Mouse (Mus musculus) embryo, embryonic 9.5 days (tissue): ENCODE results near the gene Gjc2.

ENCODE experiments used
- DNase-seq: peaks from one replicate; pipeline ENCODE4 v3.0.0-alpha.2; 2017; ENCODE audit errors: extremely low spot score

The Gjc2 gene

DNA sequence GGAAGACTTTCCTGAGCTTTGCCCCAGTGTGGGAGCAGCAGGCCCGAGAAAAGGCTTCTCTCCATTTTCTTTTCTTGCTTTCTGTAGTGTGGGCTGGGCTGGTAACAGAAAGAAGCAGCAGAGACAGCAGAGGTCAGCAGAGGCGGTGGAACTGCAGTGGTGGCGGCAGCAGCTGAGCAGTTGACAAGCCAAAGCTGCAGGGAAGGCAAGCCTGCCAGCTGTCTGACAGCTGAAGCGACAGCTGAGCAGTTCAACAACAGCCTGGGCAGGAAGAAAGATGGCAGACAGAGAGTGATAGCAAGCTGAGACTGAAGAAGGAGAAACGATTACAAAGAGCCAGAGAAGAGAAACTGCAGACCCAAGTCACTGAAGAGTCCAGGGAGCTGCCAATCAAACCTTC is 21.6 kb downstream of the Gjc2 start:
- DNase-seq = no peak

DNA sequence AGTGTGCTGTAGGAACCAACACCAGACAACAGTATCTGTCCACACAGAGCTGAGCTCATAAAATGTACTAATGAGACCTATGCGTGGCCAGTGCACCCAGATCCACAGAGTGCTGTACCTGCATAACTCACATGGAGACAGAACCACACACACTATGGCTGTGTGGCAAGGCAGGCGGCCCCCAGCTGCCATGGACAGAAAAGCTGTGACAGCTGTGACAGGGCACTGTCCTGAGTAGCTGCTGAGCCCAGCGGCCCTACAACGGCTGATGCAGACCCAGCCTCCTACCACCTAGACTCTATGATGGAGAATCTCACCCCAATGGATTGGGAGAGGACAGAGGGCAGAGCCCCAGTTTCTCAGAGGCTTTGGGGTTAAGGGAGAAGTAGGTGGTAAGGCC is 23.5 kb downstream of the Gjc2 start:
- DNase-seq = no peak

DNA sequence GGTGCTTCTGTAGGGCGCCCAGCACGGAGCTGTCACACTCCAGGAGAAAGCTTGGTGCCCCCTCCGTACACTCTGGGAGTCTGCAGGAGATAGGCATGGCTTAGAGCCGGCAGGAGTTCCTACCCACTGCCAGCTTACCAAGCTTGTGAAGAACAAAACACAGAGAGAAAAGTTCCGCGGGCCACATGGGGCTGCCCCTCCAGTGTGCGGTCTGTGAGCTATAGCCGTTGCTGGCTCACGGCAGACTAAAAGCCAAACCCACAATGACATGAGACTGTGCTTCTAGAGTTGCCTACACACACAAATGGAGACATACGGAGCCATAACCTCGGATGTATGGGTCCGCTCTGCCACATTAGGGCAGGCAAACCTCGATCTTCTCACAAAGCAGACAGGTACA is 23.9 kb downstream of the Gjc2 start:
- no peak for DNase-seq

GRCm38 (mm10) chr11:59155900-59156299 is 27.1 kb downstream of the Gjc2 start:
- no peak for DNase-seq

DNA sequence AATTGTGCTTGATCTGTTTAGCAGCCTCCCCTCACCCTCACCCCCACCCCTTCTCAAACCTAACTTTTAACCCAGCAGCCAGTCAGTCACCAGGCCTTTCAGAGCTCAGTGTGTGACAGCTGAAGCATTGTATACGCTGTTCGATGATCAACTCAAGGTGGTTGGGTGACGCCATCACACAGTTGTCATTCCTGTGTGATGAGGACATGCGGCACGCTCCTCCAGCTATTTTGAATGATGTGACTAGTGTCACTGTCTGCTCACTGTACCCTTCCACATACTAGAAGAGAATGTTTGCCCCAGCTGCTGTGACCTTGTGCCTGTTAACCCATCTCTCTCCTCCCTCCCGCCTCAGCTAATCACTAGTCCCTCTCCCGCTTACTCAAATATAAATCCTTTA is 28.8 kb downstream of the Gjc2 start:
- DNase-seq = no peak

DNA sequence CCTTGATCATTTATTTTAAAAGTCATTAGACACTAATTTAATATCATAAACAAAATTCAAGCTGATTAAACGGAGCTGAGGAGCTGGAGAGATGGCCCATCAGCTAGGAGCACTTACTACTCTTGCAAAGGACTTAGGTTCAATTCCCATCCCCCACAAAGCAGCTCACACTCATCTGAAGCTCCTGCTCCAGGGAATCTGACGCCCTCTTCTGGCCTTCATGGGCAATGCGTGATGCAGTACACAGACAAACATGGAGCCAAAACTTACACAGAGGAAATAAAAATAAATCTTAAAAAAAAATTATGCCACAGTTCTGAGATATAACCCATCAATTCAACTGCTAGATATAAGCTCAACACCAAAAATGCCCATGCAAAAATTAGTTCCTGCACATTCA is 31.3 kb downstream of the Gjc2 start:
- no peak for DNase-seq

GRCm38 (mm10) chr11:59149302-59149701 is 33.7 kb downstream of the Gjc2 start:
- no peak for DNase-seq

- no peak for DNase-seq
Measured at GRCm38 (mm10) chr11:59142962-59143361, 40.1 kb downstream of the Gjc2 start.

GRCm38 (mm10) chr11:59141772-59142370 is 41.1 kb downstream of the Gjc2 start:
- DNase-seq = peak; percentile 79

DNA sequence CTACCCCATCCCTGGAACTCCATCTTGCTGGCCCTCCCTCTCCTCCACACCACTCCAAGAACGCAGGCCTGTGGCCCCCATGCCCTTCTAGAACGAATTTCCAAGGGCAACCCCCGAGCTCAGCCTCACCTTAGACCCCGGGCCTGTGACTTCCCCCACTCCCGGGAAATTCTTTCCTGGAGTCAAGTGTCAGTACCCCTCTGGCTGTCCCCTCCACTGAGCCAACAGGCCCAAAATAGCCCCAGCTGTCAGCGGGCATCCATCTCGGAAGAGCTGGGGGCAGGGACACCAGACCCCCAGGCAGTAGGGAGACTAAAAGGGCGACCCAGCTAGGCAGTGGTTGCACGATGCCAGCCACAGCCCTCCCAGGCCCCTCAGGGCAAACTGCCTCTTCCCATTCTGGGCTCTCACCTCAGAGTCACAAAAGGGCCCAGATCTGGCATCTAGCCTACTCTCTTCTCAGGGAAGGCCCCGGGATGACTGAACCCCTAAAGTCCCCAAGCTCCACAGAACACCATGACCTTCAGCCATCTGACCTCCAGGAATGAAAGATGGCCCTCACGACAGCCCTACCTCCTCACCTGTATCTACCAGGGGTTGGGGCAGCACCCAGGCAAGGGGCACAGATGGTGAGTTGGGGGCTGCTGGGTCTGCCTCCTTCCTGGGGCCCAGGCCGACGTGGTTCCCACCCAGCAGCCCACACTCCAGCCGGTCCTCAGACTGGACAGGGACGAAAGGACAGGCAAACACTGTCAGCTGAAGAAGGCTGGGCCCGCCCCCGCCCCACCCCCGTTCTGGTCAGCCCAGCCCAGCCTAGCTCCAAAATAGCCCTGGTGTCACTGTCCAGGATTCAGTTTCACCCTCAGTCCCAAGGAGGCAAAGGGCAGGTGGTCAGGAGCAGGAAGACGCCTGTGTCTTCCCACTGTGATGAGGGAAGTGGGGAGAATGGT is 44.2 kb downstream of the Gjc2 start:
- no peak for DNase-seq

- no peak for DNase-seq
Measured at GRCm38 (mm10) chr11:59136994-59137706, 45.9 kb downstream of the Gjc2 start.

DNA sequence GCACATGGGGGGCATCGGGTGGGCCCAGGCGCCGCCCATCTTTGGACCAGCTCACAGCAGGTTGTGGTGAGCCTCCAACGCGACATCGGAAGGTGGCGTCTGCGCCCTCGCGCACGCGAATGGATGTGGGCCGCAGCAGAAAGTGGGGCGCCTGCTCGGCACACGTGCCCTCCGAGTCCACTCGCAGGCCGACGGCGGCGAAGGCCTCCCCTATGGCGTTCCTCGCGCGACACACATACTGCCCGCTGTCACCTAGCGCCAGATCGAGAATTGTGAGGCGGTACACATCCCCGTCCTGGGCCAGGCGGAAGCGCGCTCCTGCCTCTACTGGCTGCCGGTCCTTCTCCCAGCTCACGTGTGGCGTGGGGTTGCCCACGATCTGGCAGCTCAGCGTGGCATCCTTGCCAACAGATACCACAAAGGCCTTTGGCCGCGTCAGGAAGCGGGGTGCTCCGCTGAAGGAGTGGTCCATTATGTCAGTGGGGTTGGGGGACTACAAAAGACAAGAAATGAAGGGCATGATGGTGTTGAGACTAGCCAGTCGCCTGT is 47.0 kb downstream of the Gjc2 start, which contains the start of gene Obscn:
TSS of gene Obscn (minus strand) at position 499 of the 549 bp plus-strand sequence.
- no peak for DNase-seq

DNA sequence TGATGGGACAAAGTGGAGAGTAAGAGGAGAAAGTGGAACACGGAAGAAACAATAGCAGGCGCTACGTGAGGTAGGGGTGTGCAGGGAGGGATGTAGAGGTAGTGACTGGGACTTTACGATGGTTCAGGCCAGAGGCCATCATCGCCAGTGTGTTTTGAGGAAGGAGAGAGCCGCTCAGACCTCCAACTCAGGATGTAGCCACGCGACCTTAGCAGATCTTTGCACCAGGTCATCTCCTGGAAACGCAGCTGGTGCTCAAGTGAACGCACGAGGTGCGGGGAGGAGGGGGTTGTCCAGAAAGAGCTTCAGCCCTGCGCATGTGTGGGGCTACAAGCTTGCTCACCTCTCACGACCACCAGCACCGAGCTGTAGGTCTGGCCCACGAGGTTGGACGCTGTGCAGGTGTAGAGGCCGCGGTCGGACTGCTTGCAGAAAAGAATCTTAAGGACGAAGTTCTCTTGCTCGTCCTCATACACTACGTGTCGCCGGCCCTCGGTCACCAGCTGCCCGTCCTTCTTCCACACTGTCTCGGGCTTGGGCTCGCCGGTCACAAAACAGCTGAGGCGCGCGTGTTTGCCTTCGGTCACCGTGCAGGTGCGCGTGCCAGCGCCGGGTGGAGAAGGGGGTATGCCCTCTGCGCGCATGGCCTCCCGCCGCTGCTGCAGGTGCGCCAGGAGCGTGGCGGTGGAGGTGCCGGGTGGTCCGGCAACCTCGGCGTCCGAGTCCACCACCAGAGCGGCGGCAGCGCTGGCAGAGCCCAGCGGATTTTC is 47.8 kb downstream of the Gjc2 start:
- no peak for DNase-seq

- no peak for DNase-seq
Measured at GRCm38 (mm10) chr11:59134373-59134997, 48.5 kb downstream of the Gjc2 start.

DNA sequence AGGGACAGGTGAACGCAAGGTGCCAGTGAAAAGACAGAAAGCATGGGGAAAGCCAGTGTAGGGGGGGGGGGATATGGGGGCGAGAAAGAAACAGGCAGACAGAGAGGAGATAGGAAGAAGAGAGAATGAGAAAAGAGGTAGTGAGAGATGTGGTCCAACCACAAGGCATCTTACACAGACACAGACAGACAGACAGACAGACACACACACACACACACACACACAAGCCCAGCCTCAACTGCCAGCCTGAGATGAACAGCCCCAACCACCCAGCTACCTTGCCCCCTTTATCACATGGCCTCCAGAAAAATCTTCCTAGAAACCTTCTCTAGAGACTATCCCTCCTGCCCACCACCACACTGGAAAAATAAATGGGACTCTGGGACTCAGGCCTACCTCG is 50.9 kb downstream of the Gjc2 start:
- DNase-seq = no peak

GRCm38 (mm10) chr11:59131348-59131919 is 51.6 kb downstream of the Gjc2 start:
- DNase-seq = no peak

DNA sequence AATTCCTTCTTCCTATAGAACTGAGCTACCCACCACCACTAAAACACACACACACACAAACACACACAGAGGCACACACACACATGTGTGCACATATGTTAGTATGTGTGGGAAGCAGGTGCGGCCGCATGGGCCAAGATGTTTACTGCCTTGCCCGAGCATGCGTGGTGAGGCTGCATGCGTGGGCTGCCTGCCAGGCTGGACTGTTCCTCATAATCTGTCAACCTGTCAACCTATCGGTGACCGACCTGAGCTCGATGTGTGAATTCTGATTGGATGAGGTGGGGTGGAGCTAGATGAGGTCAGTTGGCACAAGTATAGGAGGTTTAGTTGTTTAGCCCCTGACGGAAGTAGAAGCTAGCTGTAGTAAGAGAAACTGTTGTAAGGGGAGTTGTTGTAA is 52.2 kb downstream of the Gjc2 start:
- no peak for DNase-seq
